Mouse (Mus musculus) midbrain, embryonic 14.5 days (tissue): ENCODE measurements around the gene Ube2ql1. TPM values are rescaled to one million over a fixed set of nuclear protein-coding genes. Genes with fewer than 3 reads are reported as not detected.

ENCODE experiments used
- ATAC-seq: fragments of 200-750 bp; cut with Nextera tagmentation; 2 replicates; pipeline ENCODE4 v1.8.0; 2017; ENCODE audit warnings: moderate number of reproducible peaks, moderate library complexity; ENCODE audit not compliant: low FRiP score, low TSS enrichment
- DNase-seq: peaks from one replicate; pipeline ENCODE4 v3.0.0-alpha.2; 2015
- H3K27ac ChIP-seq: fragments of 300-500 bp; sonication (generic); replicated peaks from 2 replicates; pipeline ENCODE4 v1.5.1; 2014; ENCODE audit warnings: mild to moderate bottlenecking, low read depth, low read length, moderate library complexity
- H3K27me3 ChIP-seq: fragments of 300-500 bp; sonication (generic); 2 replicates; pipeline ENCODE4 v1.6.1; 2014; ENCODE audit warnings: low read length, control low read depth, mixed read lengths; ENCODE audit not compliant: control insufficient read depth, insufficient read depth
- H3K36me3 ChIP-seq: fragments of 300-500 bp; sonication (generic); 2 replicates; pipeline ENCODE4 v1.6.1; 2014; ENCODE audit warnings: low read length, control low read depth; ENCODE audit not compliant: control insufficient read depth, insufficient read depth
- H3K4me1 ChIP-seq: fragments of 300-500 bp; sonication (generic); 2 replicates; pipeline ENCODE4 v1.6.1; 2014; ENCODE audit warnings: mild to moderate bottlenecking, antibody characterized with exemption, low read length, control low read depth; ENCODE audit not compliant: control insufficient read depth, insufficient read depth
- H3K4me2 ChIP-seq: fragments of 300-500 bp; sonication (generic); 2 replicates; pipeline ENCODE4 v1.6.1; 2014; ENCODE audit warnings: mild to moderate bottlenecking, low read length, moderate library complexity
- H3K4me3 ChIP-seq: fragments of 300-500 bp; sonication (generic); replicated peaks from 2 replicates; pipeline ENCODE4 v1.5.1; 2014; ENCODE audit warnings: low read depth, low read length
- H3K9ac ChIP-seq: fragments of 300-500 bp; sonication (generic); replicated peaks from 2 replicates; pipeline ENCODE4 v1.6.1; 2014; ENCODE audit warnings: mild to moderate bottlenecking, low read length, moderate library complexity
- H3K9me3 ChIP-seq: fragments of 300-500 bp; sonication (generic); 2 replicates; pipeline ENCODE4 v1.6.1; 2016; ENCODE audit warnings: low read length, control low read depth, mixed read lengths; ENCODE audit not compliant: control insufficient read depth
- WGBS: fragments of 180-500 bp; shearing (Covaris S2); extraction: QIAGEN DNeasy Blood & Tissue Kit; methylation state at CpG from one replicate; pipeline ENCODE4 v1.1.7; 2014; 5-methylcytosine and 5-hydroxymethylcytosine counted together
- polyA plus RNA-seq: library from polyadenylated mRNA; unstranded; fragments of >200 nt; fragmentation: Nextera tagmentation; extraction: Ambion mirVana; gene quantifications from 2 replicates; pipeline ENCODE4 v1.2.1, GENCODE M21; 2014

Gene Ube2ql1
- polyA plus RNA-seq, 1 experiment from 2014 or later: 34.4 TPM

- H3K36me3 ChIP-seq: peaks cover 16% of the 10 kb centered on the region
- H3K9me3 ChIP-seq: no peaks in the 10 kb centered on the region
- 92% methylated on average over 3 of the region's 3 CpGs for WGBS
- H3K9ac ChIP-seq: no peak overlapping the region
- no peak overlapping the region for H3K4me3 ChIP-seq
- ATAC-seq: no peak
- H3K4me2 ChIP-seq: no peak overlapping the region
- no peaks in the 10 kb centered on the region for H3K27me3 ChIP-seq
- no peak overlapping the region for H3K27ac ChIP-seq
- no peak for DNase-seq
- peaks cover 16% of the 10 kb centered on the region for H3K4me1 ChIP-seq
These were observed 14.3 kb downstream of the Ube2ql1 start for GRCm38 (mm10) chr13:69725376-69725775.

- no peaks in the 10 kb centered on the region for H3K9me3 ChIP-seq
- peaks cover 19% of the 10 kb centered on the region for H3K4me1 ChIP-seq
- no peak overlapping the region; the same call in 1 of the 2 replicates for H3K4me2 ChIP-seq
- no peak overlapping the region for H3K27ac ChIP-seq
- no peak overlapping the region for H3K9ac ChIP-seq
- ATAC-seq (no peak), DNase-seq (no peak)
- no peak overlapping the region for H3K4me3 ChIP-seq
- peaks cover 4% of the 10 kb centered on the region; the same call in 1 of the 2 replicates for H3K36me3 ChIP-seq
- no peaks in the 10 kb centered on the region for H3K27me3 ChIP-seq
- WGBS: 10% methylated on average over 6 of the region's 6 CpGs
These were observed 18.5 kb downstream of the Ube2ql1 start for GRCm38 (mm10) chr13:69721141-69721540.

- H3K27ac ChIP-seq: no peak overlapping the region
- no peak overlapping the region for H3K9ac ChIP-seq
- peaks cover 19% of the 10 kb centered on the region for H3K4me1 ChIP-seq
- no peak overlapping the region for H3K4me2 ChIP-seq
- H3K9me3 ChIP-seq: no peaks in the 10 kb centered on the region
- 22% methylated on average over 11 of the region's 11 CpGs for WGBS
- H3K27me3 ChIP-seq: no peaks in the 10 kb centered on the region
- H3K36me3 ChIP-seq: no peaks in the 10 kb centered on the region
- ATAC-seq (no peak), DNase-seq (peak; percentile 54)
- no peak overlapping the region for H3K4me3 ChIP-seq
These were observed 21.7 kb downstream of the Ube2ql1 start for GRCm38 (mm10) chr13:69717860-69718598.

- Histone ChIP-seq H3K4me3 (no peak overlapping the region), H3K27me3 (no peaks in the 10 kb centered on the region), H3K4me1 (no peaks in the 10 kb centered on the region), H3K4me2 (no peak overlapping the region), H3K27ac (no peak overlapping the region), H3K36me3 (peaks cover 13% of the 10 kb centered on the region), H3K9me3 (no peaks in the 10 kb centered on the region), H3K9ac (no peak overlapping the region)
- WGBS: 90% methylated on average over 7 of the region's 7 CpGs
- DNase-seq (no peak), ATAC-seq (no peak)
These were observed 31.5 kb downstream of the Ube2ql1 start for GRCm38 (mm10) chr13:69708236-69708635.

- Histone ChIP-seq H3K36me3 (peaks cover 18% of the 10 kb centered on the region), H3K27me3 (no peaks in the 10 kb centered on the region), H3K4me3 (no peak overlapping the region), H3K9ac (no peak overlapping the region), H3K4me1 (no peaks in the 10 kb centered on the region), H3K27ac (no peak overlapping the region), H3K9me3 (no peaks in the 10 kb centered on the region), H3K4me2 (no peak overlapping the region)
- 93% methylated on average over 12 of the region's 12 CpGs for WGBS
- ATAC-seq (no peak), DNase-seq (no peak)
These were observed 32.2 kb downstream of the Ube2ql1 start for GRCm38 (mm10) chr13:69707496-69707895.

GRCm38 (mm10) chr13:69706919-69707318 is 32.8 kb downstream of the Ube2ql1 start:
- no peaks in the 10 kb centered on the region for H3K4me1 ChIP-seq
- H3K27me3 ChIP-seq: no peaks in the 10 kb centered on the region
- H3K9me3 ChIP-seq: no peaks in the 10 kb centered on the region
- DNase-seq (no peak), ATAC-seq (no peak)
- H3K4me2 ChIP-seq: no peak overlapping the region
- 73% methylated on average over 2 of the region's 2 CpGs for WGBS
- no peak overlapping the region for H3K9ac ChIP-seq
- no peak overlapping the region for H3K27ac ChIP-seq
- peaks cover 23% of the 10 kb centered on the region for H3K36me3 ChIP-seq
- H3K4me3 ChIP-seq: no peak overlapping the region

GRCm38 (mm10) chr13:69703505-69703904 is 36.2 kb downstream of the Ube2ql1 start:
- DNase-seq (no peak), ATAC-seq (no peak)
- Histone ChIP-seq H3K4me1 (no peaks in the 10 kb centered on the region), H3K4me3 (no peak overlapping the region), H3K4me2 (no peak overlapping the region), H3K9me3 (no peaks in the 10 kb centered on the region), H3K9ac (no peak overlapping the region), H3K36me3 (peaks cover 36% of the 10 kb centered on the region), H3K27ac (no peak overlapping the region), H3K27me3 (no peaks in the 10 kb centered on the region)
- 10% methylated on average over 11 of the region's 11 CpGs for WGBS

- Histone ChIP-seq H3K27ac (no peak overlapping the region), H3K9ac (no peak overlapping the region), H3K4me1 (no peaks in the 10 kb centered on the region), H3K36me3 (peaks cover 32% of the 10 kb centered on the region), H3K4me3 (no peak overlapping the region), H3K9me3 (no peaks in the 10 kb centered on the region), H3K27me3 (no peaks in the 10 kb centered on the region), H3K4me2 (no peak overlapping the region)
- DNase-seq (no peak), ATAC-seq (no peak)
- WGBS: 82% methylated on average over 4 of the region's 4 CpGs
These were observed 38.3 kb downstream of the Ube2ql1 start for GRCm38 (mm10) chr13:69701397-69701796.

GRCm38 (mm10) chr13:69700827-69701226 is 38.9 kb downstream of the Ube2ql1 start:
- DNase-seq (no peak), ATAC-seq (no peak)
- WGBS: 38% methylated on average over 1 of the region's 1 CpGs
- no peak overlapping the region for H3K4me2 ChIP-seq
- no peaks in the 10 kb centered on the region for H3K9me3 ChIP-seq
- no peak overlapping the region for H3K9ac ChIP-seq
- peaks cover 32% of the 10 kb centered on the region for H3K36me3 ChIP-seq
- no peaks in the 10 kb centered on the region for H3K4me1 ChIP-seq
- H3K4me3 ChIP-seq: no peak overlapping the region
- H3K27ac ChIP-seq: no peak overlapping the region
- no peaks in the 10 kb centered on the region for H3K27me3 ChIP-seq
